In the genomic region with DNA sequence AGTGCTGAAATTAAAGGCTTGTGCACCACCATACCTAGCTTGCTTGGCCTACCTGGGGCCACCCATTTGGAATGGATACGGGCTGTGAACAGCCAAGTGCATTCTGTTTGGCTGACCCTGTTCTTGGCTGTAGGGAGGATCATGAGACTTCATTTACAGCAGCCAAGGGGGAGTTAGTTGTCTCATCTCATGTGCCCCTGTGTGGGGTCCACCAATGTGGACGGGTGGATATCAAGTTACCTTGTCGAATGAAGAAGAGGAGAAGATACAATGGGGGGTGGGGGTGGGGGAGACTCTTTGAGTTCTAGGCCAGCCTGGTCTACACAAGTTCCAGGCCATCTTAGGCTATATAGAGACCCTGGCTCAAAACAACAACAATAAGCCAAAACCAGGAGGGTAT, we compare ENCODE assay signal across 21 mouse cellular contexts. TPM values are rescaled to one million over a fixed set of nuclear protein-coding genes. Genes with fewer than 3 reads are reported as not detected.
"Had no signal": no experiment of that assay in that cellular context is flagged by ENCODE, and none has a peak within 500 bp of the region (broad histone marks: within the 10 kb centered on the region; RNA-seq: fewer than 3 reads in every experiment).

No protein-coding gene starts in this region.

- H3K9me3 ChIP-seq: limb, embryonic 15.5 days; megakaryocyte, embryonic 14.5 days; midbrain, embryonic 12.5 days; midbrain, embryonic 15.5 days had no signal

- H3K36me3 ChIP-seq: midbrain, embryonic 15.5 days had no signal

- H3K4me2 ChIP-seq: limb, embryonic 15.5 days; liver, embryonic 11.5 days; lung, embryonic 14.5 days; midbrain, embryonic 12.5 days; midbrain, embryonic 15.5 days had no signal

- ATAC-seq: intestine, embryonic 16.5 days; liver, postnatal 0 days; lung, postnatal 0 days; midbrain, embryonic 15.5 days had no signal

- H3K9ac ChIP-seq: limb, embryonic 15.5 days; liver, embryonic 14.5 days; liver, postnatal 0 days; lung, embryonic 14.5 days; midbrain, embryonic 12.5 days; midbrain, embryonic 15.5 days had no signal

- DNase-seq: kidney, adult 18-20 months; kidney, postnatal 14 days; layer of hippocampus, adult 9-11 months; liver, postnatal 0 days; lung, embryonic 14.5 days; thymus, adult 2 months; thymus, postnatal 14 days; thymus, postnatal 4 days had no signal

- H3K4me1 ChIP-seq: limb, embryonic 15.5 days; megakaryocyte, embryonic 14.5 days; midbrain, embryonic 12.5 days; midbrain, embryonic 15.5 days had no signal

- H3K27ac ChIP-seq: layer of hippocampus, adult 2 months; limb, embryonic 15.5 days; liver, embryonic 14.5 days; midbrain, embryonic 12.5 days; midbrain, embryonic 15.5 days had no signal

- H3K4me3 ChIP-seq: layer of hippocampus, adult 2 months; limb, embryonic 15.5 days; megakaryocyte, embryonic 14.5 days; midbrain, embryonic 12.5 days; midbrain, embryonic 15.5 days had no signal

- H3K27me3 ChIP-seq: limb, embryonic 15.5 days; midbrain, embryonic 12.5 days; midbrain, embryonic 15.5 days had no signal

RNA-seq across cellular contexts. Expression of a gene that starts 9.7 kb away (rescaled TPM):
- polyA plus RNA-seq: limb, embryonic 11.5 days; limb, embryonic 15.5 days; liver, embryonic 11.5 days; liver, embryonic 14.5 days; liver, postnatal 0 days; lung, embryonic 14.5 days; lung, postnatal 0 days; midbrain, embryonic 12.5 days; midbrain, embryonic 15.5 days; neural tube, embryonic 14.5 days; small intestine, adult 2 months; stomach, embryonic 16.5 days had no signal
